Mouse (Mus musculus): ENCODE results near the gene Ppp2r1b. TPM values are rescaled to one million over a fixed set of nuclear protein-coding genes. Genes with fewer than 3 reads are reported as not detected.

Gene Ppp2r1b
- polyA plus RNA-seq, 1 experiment, result 30.2 TPM

- Histone ChIP-seq H3K4me3 (replicated peaks; ENCODE audit: insufficient read depth, low read depth, low read length) (no peak overlapping the region), H3K4me1 (ENCODE audit: control insufficient read depth, insufficient read depth, low read length) (peaks cover 25% of the 10 kb centered on the region), H3K27ac (ENCODE audit: insufficient read depth, low read length) (peak overlapping the region; percentile 54), H3K27me3 (ENCODE audit: control insufficient read depth, insufficient read depth, low read length) (no peaks in the 10 kb centered on the region)
- WGBS, result 13% methylated on average over 1 of the region's 1 CpGs
- peak; percentile 58 to 69 for DNase-seq
- TF ChIP-seq POLR2A (IDR thresholded peaks at IDR 0.05; ENCODE audit: borderline replicate concordance, insufficient read depth, low read length), result no peak
- TF ChIP-seq CTCF (IDR thresholded peaks at IDR 0.05; ENCODE audit: borderline replicate concordance, insufficient read depth, low read depth, low read length), result no peak
Measured at GRCm38 (mm10) chr9:50885600-50885987, 40.5 kb downstream of the Ppp2r1b start.

GRCm38 (mm10) chr9:50886870-50887269, 41.8 kb downstream of the Ppp2r1b start:
- no peaks in the 10 kb centered on the region for H3K27me3 ChIP-seq (ENCODE audit: control insufficient read depth, insufficient read depth, low read length)
- no peak for TF ChIP-seq CTCF (IDR thresholded peaks at IDR 0.05; ENCODE audit: borderline replicate concordance, insufficient read depth, low read depth, low read length)
- TF ChIP-seq POLR2A (IDR thresholded peaks at IDR 0.05; ENCODE audit: borderline replicate concordance, insufficient read depth, low read length), result no peak
- no peak overlapping the region for H3K27ac ChIP-seq (ENCODE audit: insufficient read depth, low read length)
- DNase-seq, result no peak
- WGBS, result 100% methylated on average over 1 of the region's 1 CpGs
- no peak overlapping the region for H3K4me3 ChIP-seq (replicated peaks; ENCODE audit: insufficient read depth, low read depth, low read length)
- peaks cover 25% of the 10 kb centered on the region for H3K4me1 ChIP-seq (ENCODE audit: control insufficient read depth, insufficient read depth, low read length)

GRCm38 (mm10) chr9:50887351-50887750, 42.2 kb downstream of the Ppp2r1b start:
- DNase-seq, result peak in 1 of 2 experiments; percentile 41
- WGBS, result 46% methylated on average over 4 of the region's 4 CpGs
- no peak overlapping the region for H3K27ac ChIP-seq (ENCODE audit: insufficient read depth, low read length)
- peaks cover 25% of the 10 kb centered on the region for H3K4me1 ChIP-seq (ENCODE audit: control insufficient read depth, insufficient read depth, low read length)
- no peaks in the 10 kb centered on the region for H3K27me3 ChIP-seq (ENCODE audit: control insufficient read depth, insufficient read depth, low read length)
- no peak for TF ChIP-seq CTCF (IDR thresholded peaks at IDR 0.05; ENCODE audit: borderline replicate concordance, insufficient read depth, low read depth, low read length)
- no peak for TF ChIP-seq POLR2A (IDR thresholded peaks at IDR 0.05; ENCODE audit: borderline replicate concordance, insufficient read depth, low read length)
- H3K4me3 ChIP-seq (replicated peaks; ENCODE audit: insufficient read depth, low read depth, low read length), result no peak overlapping the region

GRCm38 (mm10) chr9:50889211-50889610, 44.1 kb downstream of the Ppp2r1b start:
- H3K4me1 ChIP-seq (ENCODE audit: control insufficient read depth, insufficient read depth, low read length), result peaks cover 32% of the 10 kb centered on the region
- DNase-seq, result peak in 1 of 2 experiments; percentile 48
- no peak overlapping the region for H3K27ac ChIP-seq (ENCODE audit: insufficient read depth, low read length)
- 81% methylated on average over 6 of the region's 6 CpGs for WGBS
- TF ChIP-seq POLR2A (IDR thresholded peaks at IDR 0.05; ENCODE audit: borderline replicate concordance, insufficient read depth, low read length), result no peak
- no peak for TF ChIP-seq CTCF (IDR thresholded peaks at IDR 0.05; ENCODE audit: borderline replicate concordance, insufficient read depth, low read depth, low read length)
- H3K27me3 ChIP-seq (ENCODE audit: control insufficient read depth, insufficient read depth, low read length), result no peaks in the 10 kb centered on the region
- H3K4me3 ChIP-seq (replicated peaks; ENCODE audit: insufficient read depth, low read depth, low read length), result no peak overlapping the region

GRCm38 (mm10) chr9:50889964-50890363, 44.9 kb downstream of the Ppp2r1b start:
- H3K27me3 ChIP-seq (ENCODE audit: control insufficient read depth, insufficient read depth, low read length), result no peaks in the 10 kb centered on the region
- whole genome bisulfite sequencing, result 91% methylated on average over 4 of the region's 4 CpGs
- no peak overlapping the region for H3K27ac ChIP-seq (ENCODE audit: insufficient read depth, low read length)
- TF ChIP-seq POLR2A (IDR thresholded peaks at IDR 0.05; ENCODE audit: borderline replicate concordance, insufficient read depth, low read length) (no peak), CTCF (IDR thresholded peaks at IDR 0.05; ENCODE audit: borderline replicate concordance, insufficient read depth, low read depth, low read length) (no peak)
- peaks cover 32% of the 10 kb centered on the region for H3K4me1 ChIP-seq (ENCODE audit: control insufficient read depth, insufficient read depth, low read length)
- no peak for DNase-seq
- no peak overlapping the region for H3K4me3 ChIP-seq (replicated peaks; ENCODE audit: insufficient read depth, low read depth, low read length)

GRCm38 (mm10) chr9:50890494-50891090, 45.5 kb downstream of the Ppp2r1b start:
- no peak for DNase-seq
- H3K4me1 ChIP-seq (ENCODE audit: control insufficient read depth, insufficient read depth, low read length), result peaks cover 26% of the 10 kb centered on the region
- 92% methylated on average over 3 of the region's 3 CpGs for WGBS
- TF ChIP-seq POLR2A (IDR thresholded peaks at IDR 0.05; ENCODE audit: borderline replicate concordance, insufficient read depth, low read length) (no peak), CTCF (IDR thresholded peaks at IDR 0.05; ENCODE audit: borderline replicate concordance, insufficient read depth, low read depth, low read length) (no peak)
- H3K27me3 ChIP-seq (ENCODE audit: control insufficient read depth, insufficient read depth, low read length), result no peaks in the 10 kb centered on the region
- H3K4me3 ChIP-seq (replicated peaks; ENCODE audit: insufficient read depth, low read depth, low read length), result no peak overlapping the region
- H3K27ac ChIP-seq (ENCODE audit: insufficient read depth, low read length), result no peak overlapping the region

- TF ChIP-seq POLR2A (IDR thresholded peaks at IDR 0.05; ENCODE audit: borderline replicate concordance, insufficient read depth, low read length), result no peak
- TF ChIP-seq CTCF (IDR thresholded peaks at IDR 0.05; ENCODE audit: borderline replicate concordance, insufficient read depth, low read depth, low read length), result no peak
- DNase-seq, result peak; percentile 95 to 98
- no peak overlapping the region for H3K27ac ChIP-seq (ENCODE audit: insufficient read depth, low read length)
- WGBS, result 9% methylated on average over 4 of the region's 4 CpGs
- no peaks in the 10 kb centered on the region for H3K27me3 ChIP-seq (ENCODE audit: control insufficient read depth, insufficient read depth, low read length)
- no peak overlapping the region for H3K4me3 ChIP-seq (replicated peaks; ENCODE audit: insufficient read depth, low read depth, low read length)
- H3K4me1 ChIP-seq (ENCODE audit: control insufficient read depth, insufficient read depth, low read length), result peaks cover 17% of the 10 kb centered on the region
Measured at GRCm38 (mm10) chr9:50893665-50894064, 48.6 kb downstream of the Ppp2r1b start.
